Mouse (Mus musculus) embryo, embryonic 9.5 days (tissue): ENCODE measurements at regions not wholly inside any gene's neighbourhood (a gene's known extent, or its start where the extent isn't known, plus 50 kb on each side); places are given as distances from the start of the nearest gene placed in this dataset.

Experiments used
- DNase-seq: peaks from one replicate; pipeline ENCODE4 v3.0.0-alpha.2; 2017; ENCODE audit errors: extremely low spot score

- DNase-seq = no peak
Observed at GRCm38 (mm10) chr15:14000952-14001351, 827.5 kb upstream of the Cdh6 start.

GRCm38 (mm10) chr15:13989768-13990167 is 816.3 kb upstream of the Cdh6 start:
- DNase-seq = no peak

- no peak for DNase-seq
Observed at GRCm38 (mm10) chr15:13988919-13989510, 815.5 kb upstream of the Cdh6 start.

- DNase-seq = peak; percentile 28
Observed at GRCm38 (mm10) chr15:13969811-13970210, 796.3 kb upstream of the Cdh6 start.
